Mouse (Mus musculus) embryonic facial prominence, embryonic 11.5 days (tissue): ENCODE measurements around the gene Nyap1. TPM values are rescaled to one million over a fixed set of nuclear protein-coding genes. Genes with fewer than 3 reads are reported as not detected.

Source experiments
- ATAC-seq: fragments of 200-750 bp; cut with Nextera tagmentation; replicated peaks from 2 replicates; pipeline ENCODE4 v1.8.0; 2017; ENCODE audit warnings: low read depth; ENCODE audit not compliant: insufficient number of reproducible peaks, low FRiP score, low TSS enrichment
- DNase-seq: peaks from one replicate; pipeline ENCODE4 v3.0.0-alpha.2; 2015; ENCODE audit warnings: low spot score
- H3K27ac ChIP-seq: fragments of 300-500 bp; sonication (generic); replicated peaks from 2 replicates; pipeline ENCODE4 v1.5.1; 2014; ENCODE audit warnings: mild to moderate bottlenecking, low read depth, low read length, control low read depth
- H3K27me3 ChIP-seq: fragments of 300-500 bp; sonication (generic); 2 replicates; pipeline ENCODE4 v1.6.1; 2014; ENCODE audit warnings: mild to moderate bottlenecking, low read length, moderate library complexity, mixed read lengths; ENCODE audit not compliant: control insufficient read depth, insufficient read depth
- H3K36me3 ChIP-seq: fragments of 300-500 bp; sonication (generic); replicated peaks from 2 replicates; pipeline ENCODE4 v1.6.1; 2014; ENCODE audit warnings: low read depth, mild to moderate bottlenecking, low read length, moderate library complexity, mixed read lengths; ENCODE audit not compliant: control insufficient read depth, insufficient read depth
- H3K4me1 ChIP-seq: fragments of 300-500 bp; sonication (generic); 2 replicates; pipeline ENCODE4 v1.6.1; 2014; ENCODE audit warnings: low read length, mixed read lengths; ENCODE audit not compliant: control insufficient read depth, insufficient read depth
- H3K4me2 ChIP-seq: fragments of 300-500 bp; sonication (generic); 2 replicates; pipeline ENCODE4 v1.6.1; 2014; ENCODE audit warnings: low read depth, mild to moderate bottlenecking, control low read depth, low read length, moderate library complexity
- H3K4me3 ChIP-seq: fragments of 300-500 bp; sonication (generic); 2 replicates; pipeline ENCODE4 v1.5.1; 2014; ENCODE audit warnings: low read depth, low read length, control low read depth
- H3K9ac ChIP-seq: fragments of 300-500 bp; sonication (generic); replicated peaks from 2 replicates; pipeline ENCODE4 v1.6.1; 2014; ENCODE audit warnings: mild to moderate bottlenecking, control low read depth, low read length
- H3K9me3 ChIP-seq: fragments of 300-500 bp; sonication (generic); replicated peaks from 2 replicates; pipeline ENCODE4 v1.6.1; 2016; ENCODE audit warnings: mild to moderate bottlenecking, low read length, inconsistent platforms, mixed read lengths; ENCODE audit not compliant: control insufficient read depth
- WGBS: fragments of 180-500 bp; shearing (Covaris S2); extraction: QIAGEN DNeasy Blood & Tissue Kit; methylation state at CpG from one replicate; pipeline ENCODE4 v1.1.7; 2014; 5-methylcytosine and 5-hydroxymethylcytosine counted together
- polyA plus RNA-seq: library from polyadenylated mRNA; unstranded; fragments of >200 nt; fragmentation: Nextera tagmentation; extraction: Ambion mirVana; gene quantifications from 2 replicates; pipeline ENCODE4 v1.2.1, GENCODE M21; 2014

Nyap1 gene
- polyA plus RNA-seq, 1 experiment from 2014 or later, result 1.6 TPM

DNA sequence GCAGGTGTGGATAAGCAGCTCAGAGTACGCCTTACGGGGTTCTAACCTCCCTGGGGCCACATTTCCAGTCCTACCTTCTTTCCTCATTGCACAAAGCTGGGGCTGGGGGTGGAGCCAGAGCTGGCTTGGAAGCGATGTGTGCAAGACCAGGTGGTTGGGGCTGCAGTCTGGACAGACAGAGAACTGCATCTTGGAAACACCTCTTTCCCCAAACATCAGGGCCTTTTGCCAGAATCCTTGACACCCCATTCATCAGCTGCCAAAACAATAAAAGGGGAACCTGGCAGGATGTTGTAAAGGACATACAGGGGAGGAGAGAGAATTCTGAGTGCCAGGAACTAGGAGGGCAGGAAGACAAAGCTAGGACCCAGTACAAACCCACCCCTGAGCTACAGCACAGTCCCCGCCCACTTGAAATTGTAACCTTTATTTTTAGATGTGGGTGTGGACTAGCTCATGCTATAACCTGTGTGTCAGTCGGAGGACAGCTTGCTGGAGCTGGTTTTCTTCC is 35.1 kb upstream of the Nyap1 start:
- Histone ChIP-seq H3K9ac (no peak overlapping the region), H3K27ac (no peak overlapping the region), H3K9me3 (no peaks in the 10 kb centered on the region), H3K4me3 (no peak overlapping the region), H3K27me3 (no peaks in the 10 kb centered on the region), H3K4me1 (no peaks in the 10 kb centered on the region), H3K36me3 (no peaks in the 10 kb centered on the region; the same call in 1 of the 2 replicates), H3K4me2 (no peak overlapping the region)
- DNase-seq (no peak), ATAC-seq (no peak)
- 45% methylated on average over 5 of the region's 5 CpGs for WGBS

DNA sequence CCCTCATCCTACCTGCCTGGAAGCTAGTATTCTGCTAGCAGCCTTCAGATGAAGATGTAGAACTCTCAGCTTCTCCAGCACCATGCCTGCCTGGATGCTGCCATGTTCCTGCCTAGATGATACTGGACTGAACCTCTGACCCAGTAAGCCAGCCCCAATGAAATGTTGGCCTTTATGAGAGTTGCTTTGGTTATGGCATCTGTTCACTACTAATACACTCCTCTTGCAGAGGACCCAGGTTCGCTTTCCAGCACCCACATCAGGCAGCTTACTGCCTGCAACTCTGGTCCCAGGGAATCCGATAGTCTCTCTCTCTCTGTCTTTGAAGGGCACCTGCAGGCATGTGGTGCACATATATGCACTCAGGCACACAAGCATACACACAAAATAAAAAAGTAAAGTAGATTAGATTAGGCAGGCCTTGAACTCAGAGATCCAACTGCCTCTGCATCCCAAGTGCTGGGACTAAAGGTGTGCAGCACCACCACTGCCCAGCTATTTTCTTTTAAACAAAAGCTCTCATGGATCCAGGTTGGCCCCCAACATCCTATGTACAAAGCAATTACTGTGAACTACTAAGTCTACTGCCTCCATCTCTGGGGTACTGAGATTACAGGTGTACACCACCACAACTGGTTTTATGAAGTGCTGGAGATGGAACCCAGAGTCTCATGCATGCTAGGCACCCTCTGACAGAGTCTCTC is 34.3 kb upstream of the Nyap1 start:
- Histone ChIP-seq H3K27me3 (no peaks in the 10 kb centered on the region), H3K4me2 (no peak overlapping the region), H3K4me3 (no peak overlapping the region), H3K4me1 (no peaks in the 10 kb centered on the region), H3K36me3 (no peaks in the 10 kb centered on the region; the same call in 1 of the 2 replicates), H3K9me3 (no peaks in the 10 kb centered on the region), H3K9ac (no peak overlapping the region), H3K27ac (no peak overlapping the region)
- DNase-seq (no peak), ATAC-seq (no peak)
- 88% methylated on average over 2 of the region's 2 CpGs for WGBS

- no peak overlapping the region for H3K4me3 ChIP-seq
- no peak overlapping the region for H3K4me2 ChIP-seq
- no peaks in the 10 kb centered on the region for H3K36me3 ChIP-seq
- H3K9me3 ChIP-seq, result no peaks in the 10 kb centered on the region
- no peak for DNase-seq
- no peak for ATAC-seq
- H3K27me3 ChIP-seq, result no peaks in the 10 kb centered on the region
- H3K4me1 ChIP-seq, result no peaks in the 10 kb centered on the region
- H3K9ac ChIP-seq, result no peak overlapping the region
- no peak overlapping the region for H3K27ac ChIP-seq
These were observed 31.3 kb upstream of the Nyap1 start for GRCm38 (mm10) chr5:137772755-137773154.

DNA sequence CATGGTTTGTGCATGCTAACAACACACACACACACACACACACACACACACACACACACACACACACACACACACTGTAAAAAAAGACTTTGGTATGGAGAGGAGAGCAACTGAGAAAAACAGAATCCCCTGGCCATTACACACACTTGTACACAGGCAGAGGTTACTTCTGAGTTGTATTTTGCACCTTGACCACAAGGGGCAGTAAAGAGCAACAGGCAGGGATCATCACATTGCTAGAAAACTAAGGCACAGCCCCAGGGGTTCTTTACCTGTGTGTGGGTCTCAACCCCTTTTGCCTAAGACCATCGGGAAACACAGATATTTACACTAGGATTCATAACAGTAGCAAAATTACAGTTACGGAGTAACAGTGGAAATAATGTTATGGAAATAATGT is 29.3 kb upstream of the Nyap1 start:
- Histone ChIP-seq H3K4me3 (no peak overlapping the region), H3K27ac (no peak overlapping the region), H3K27me3 (no peaks in the 10 kb centered on the region), H3K9ac (no peak overlapping the region), H3K4me2 (no peak overlapping the region), H3K36me3 (no peaks in the 10 kb centered on the region), H3K4me1 (no peaks in the 10 kb centered on the region), H3K9me3 (no peaks in the 10 kb centered on the region)
- 62% methylated on average over 2 of the region's 2 CpGs for WGBS
- peak; percentile 77 for DNase-seq
- ATAC-seq, result no peak

DNA sequence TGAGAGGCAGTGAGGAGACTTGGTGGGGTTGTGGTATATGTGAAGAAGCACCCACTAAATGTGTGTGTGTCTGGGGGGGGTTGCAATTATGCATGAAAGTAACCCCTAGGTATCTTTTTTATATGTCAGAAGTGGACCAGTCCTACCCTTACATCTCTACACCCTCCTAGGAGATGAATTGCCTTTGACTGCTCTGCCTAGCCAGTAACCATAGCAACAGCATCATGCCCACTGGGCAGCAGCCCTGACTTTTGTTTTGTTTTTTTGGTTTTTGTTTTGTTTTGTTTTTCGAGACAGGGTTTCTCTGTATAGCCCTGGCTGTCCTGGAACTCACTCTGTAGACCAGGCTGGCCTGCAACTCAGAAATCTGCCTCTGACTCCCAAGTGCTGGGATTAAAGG is 27.1 kb upstream of the Nyap1 start:
- no peaks in the 10 kb centered on the region for H3K9me3 ChIP-seq
- 45% methylated on average over 1 of the region's 1 CpGs for WGBS
- H3K27ac ChIP-seq, result no peak overlapping the region
- DNase-seq (no peak), ATAC-seq (no peak)
- no peak overlapping the region for H3K4me3 ChIP-seq
- H3K36me3 ChIP-seq, result no peaks in the 10 kb centered on the region
- no peaks in the 10 kb centered on the region for H3K27me3 ChIP-seq
- H3K4me1 ChIP-seq, result no peaks in the 10 kb centered on the region
- H3K4me2 ChIP-seq, result no peak overlapping the region
- H3K9ac ChIP-seq, result no peak overlapping the region

GRCm38 (mm10) chr5:137766270-137766669 is 24.9 kb upstream of the Nyap1 start:
- Histone ChIP-seq H3K4me1 (no peaks in the 10 kb centered on the region), H3K36me3 (no peaks in the 10 kb centered on the region), H3K9me3 (no peaks in the 10 kb centered on the region), H3K4me3 (no peak overlapping the region), H3K9ac (no peak overlapping the region), H3K4me2 (no peak overlapping the region), H3K27me3 (no peaks in the 10 kb centered on the region), H3K27ac (no peak overlapping the region)
- 56% methylated on average over 3 of the region's 3 CpGs for WGBS
- ATAC-seq (no peak), DNase-seq (peak; percentile 60)

GRCm38 (mm10) chr5:137764609-137765340 is 23.4 kb upstream of the Nyap1 start:
- no peaks in the 10 kb centered on the region for H3K4me1 ChIP-seq
- ATAC-seq, result no peak
- WGBS, result 63% methylated on average over 9 of the region's 9 CpGs
- H3K9ac ChIP-seq, result no peak overlapping the region
- no peak overlapping the region for H3K4me3 ChIP-seq
- no peak overlapping the region for H3K4me2 ChIP-seq
- H3K27ac ChIP-seq, result no peak overlapping the region
- no peaks in the 10 kb centered on the region for H3K27me3 ChIP-seq
- DNase-seq, result no peak
- no peaks in the 10 kb centered on the region for H3K9me3 ChIP-seq
- no peaks in the 10 kb centered on the region for H3K36me3 ChIP-seq

DNA sequence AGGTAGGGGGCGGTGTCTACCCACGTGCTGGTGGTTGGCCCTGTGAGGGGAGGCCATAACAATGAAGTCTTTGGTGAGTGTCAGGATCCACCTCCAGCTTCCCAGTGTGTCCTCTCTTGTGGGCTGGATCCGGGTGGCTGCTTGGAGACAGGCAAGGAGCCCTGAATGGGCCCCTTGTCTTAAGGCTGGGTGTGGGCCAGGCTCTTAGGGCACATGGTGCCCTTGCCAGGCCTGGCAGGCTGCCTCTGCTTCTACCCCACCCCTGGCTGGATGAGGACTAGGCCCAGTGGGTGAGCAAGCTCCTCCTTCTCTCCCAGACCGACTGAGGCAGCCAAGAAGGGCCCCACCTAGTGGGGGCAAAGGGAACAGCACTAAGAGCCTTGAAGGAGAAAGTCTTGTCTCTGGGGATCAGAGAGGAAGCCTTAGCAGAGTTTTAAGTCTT is 18.6 kb upstream of the Nyap1 start:
- ATAC-seq (peak; percentile 47; the same call in 1 of the 2 replicates), DNase-seq (peak; percentile 70)
- Histone ChIP-seq H3K9me3 (no peaks in the 10 kb centered on the region), H3K4me3 (no peak overlapping the region), H3K4me2 (no peak overlapping the region), H3K4me1 (no peaks in the 10 kb centered on the region), H3K27me3 (no peaks in the 10 kb centered on the region), H3K36me3 (peaks cover 5% of the 10 kb centered on the region; the same call in 1 of the 2 replicates), H3K9ac (no peak overlapping the region), H3K27ac (no peak overlapping the region)
- WGBS, result 19% methylated on average over 4 of the region's 4 CpGs
